Mouse (Mus musculus) liver, adult 2 months (tissue): ENCODE results near the gene Sec24a. TPM values are rescaled to one million over a fixed set of nuclear protein-coding genes. Genes with fewer than 3 reads are reported as not detected.
A peak's percentile ranks its signal among the peaks of the same experiment; 100 is the strongest.
"Not testable (repeated sequence)": the region's sequence is repeated elsewhere in the genome, so short reads cannot be mapped to it uniquely, and the experiment has no call there.

Experiments
- DNase-seq: peaks from one replicate; pipeline ENCODE4 v3.0.0-alpha.2; 2011; ENCODE audit warnings: low read depth, low spot score; ENCODE audit errors: extremely low read depth
- H3K27ac ChIP-seq: fragments of 200-500 bp; replicated peaks from 2 replicates; pipeline ENCODE4 v1.5.1; 2012; ENCODE audit warnings: low read depth, mild to moderate bottlenecking, control low read depth, inconsistent platforms, low read length; ENCODE audit not compliant: insufficient read depth
- H3K27me3 ChIP-seq: fragments of 200-500 bp; 2 replicates; pipeline ENCODE4 v1.6.1; 2012; ENCODE audit warnings: mild to moderate bottlenecking, moderate library complexity, low read length, inconsistent platforms; ENCODE audit not compliant: control insufficient read depth, insufficient read depth
- H3K36me3 ChIP-seq: fragments of 200-500 bp; 2 replicates; pipeline ENCODE4 v1.6.1; 2012; ENCODE audit warnings: low read length, inconsistent platforms; ENCODE audit not compliant: control insufficient read depth, insufficient read depth
- H3K4me1 ChIP-seq: fragments of 200-500 bp; 2 replicates; pipeline ENCODE4 v1.6.1; 2011; ENCODE audit warnings: low read length; ENCODE audit not compliant: control insufficient read depth, insufficient read depth
- H3K4me3 ChIP-seq: fragments of 200-500 bp; 2 replicates; pipeline ENCODE4 v1.5.1; 2011; ENCODE audit warnings: low read depth, mild to moderate bottlenecking, control low read depth, low read length, moderate library complexity; ENCODE audit not compliant: insufficient read depth
- H3K79me2 ChIP-seq: fragments of 200-500 bp; 2 replicates; pipeline ENCODE4 v1.6.1; 2012; ENCODE audit warnings: inconsistent platforms, mild to moderate bottlenecking, low read length, moderate library complexity; ENCODE audit not compliant: control insufficient read depth, insufficient read depth
- H3K9ac ChIP-seq: fragments of 200-500 bp; 2 replicates; pipeline ENCODE4 v1.6.1; 2012; ENCODE audit warnings: low read depth, mild to moderate bottlenecking, control low read depth, inconsistent platforms, low read length
- CTCF ChIP-seq: fragments of 200-500 bp; IDR thresholded peaks from 2 replicates; pipeline ENCODE4 v1.5.1; 2011; ENCODE audit warnings: low read depth, low read length, control low read depth
- POLR2A ChIP-seq: fragments of 200-500 bp; IDR thresholded peaks from 2 replicates; pipeline ENCODE4 v1.6.1; 2011; ENCODE audit warnings: low read length, control low read depth; ENCODE audit not compliant: insufficient read depth; ENCODE audit errors: extremely low read depth
- WGBS: fragments of 180-500 bp; shearing (Covaris S2); methylation state at CpG from one replicate; pipeline ENCODE4 v1.1.7; 2018; 5-methylcytosine and 5-hydroxymethylcytosine counted together
- polyA plus RNA-seq: library from polyadenylated mRNA; depleted of rRNA; stranded (reverse); fragments of >200 nt; gene quantifications from 2 replicates; pipeline ENCODE4 v1.2.3, GENCODE M21; 2012
- total RNA-seq: library from RNA; depleted of rRNA; stranded (reverse); fragments of >200 nt; gene quantifications from 2 replicates; pipeline ENCODE4 v1.2.3, GENCODE M21; 2014

Sec24a gene
- total and polyA plus RNA-seq, 2 experiments, result 30.6 to 45.1 TPM

DNA sequence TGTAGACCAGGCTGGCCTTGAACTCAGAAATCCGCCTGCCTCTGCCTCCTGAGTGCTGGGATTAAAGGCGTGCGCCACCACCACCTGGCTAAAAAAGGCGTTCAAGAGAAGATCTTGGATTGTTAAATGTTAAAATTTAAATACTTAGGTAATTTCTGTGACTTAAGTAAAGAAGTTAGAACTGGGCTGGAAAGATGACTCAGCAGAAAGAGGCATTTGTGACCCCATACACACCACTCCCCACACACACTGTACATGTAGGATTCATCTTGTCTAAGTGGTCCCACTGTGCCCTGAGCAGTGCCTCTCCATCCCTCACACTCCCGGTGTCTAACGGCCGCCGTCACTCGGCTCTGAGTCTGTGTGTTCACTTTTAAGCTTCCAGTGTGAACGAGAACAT, 57.0 kb downstream of the Sec24a start:
- TF ChIP-seq CTCF (no peak), POLR2A (no peak)
- WGBS, result 95% methylated on average over 10 of the region's 10 CpGs
- no peaks in the 10 kb centered on the region for H3K79me2 ChIP-seq

DNA sequence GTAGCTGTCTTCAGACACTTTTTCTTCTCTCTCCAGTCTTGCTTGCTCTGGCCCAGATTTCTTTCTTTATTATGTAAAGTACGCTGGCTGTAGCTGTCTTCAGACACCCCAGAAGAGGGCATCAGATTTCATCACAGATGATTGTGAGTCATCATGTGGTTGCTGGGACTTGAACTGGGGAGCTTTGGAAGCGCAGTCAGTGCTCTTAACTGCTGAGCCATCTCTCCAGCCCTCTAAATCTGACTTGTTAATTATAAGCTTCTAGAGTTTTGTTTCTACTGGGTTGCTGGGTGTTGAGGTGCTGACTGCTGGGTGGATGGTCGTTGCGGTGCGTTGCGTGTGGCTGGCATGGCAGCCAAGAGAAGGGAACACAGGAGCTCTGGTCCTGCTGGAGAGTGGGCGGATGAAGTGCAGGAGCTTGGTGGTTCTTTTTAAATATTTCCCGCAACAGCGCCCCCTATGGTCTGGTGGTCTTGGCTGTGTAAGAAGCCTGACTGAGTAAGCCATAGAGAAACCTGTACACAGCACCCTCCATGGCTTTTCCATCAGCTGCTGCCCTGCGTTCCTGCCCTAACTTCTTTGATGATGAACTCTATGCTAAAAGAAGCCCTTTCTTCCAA, 59.9 kb downstream of the Sec24a start:
- TF ChIP-seq CTCF (peak; percentile 38), POLR2A (no peak)
- no peak overlapping the region for H3K4me3 ChIP-seq
- DNase-seq, result no peak

More for the DNA sequence above, 57.0 kb downstream of the Sec24a start:
- H3K36me3 ChIP-seq, result peaks cover 75% of the 10 kb centered on the region
- H3K4me1 ChIP-seq, result no peaks in the 10 kb centered on the region
- H3K27me3 ChIP-seq, result no peaks in the 10 kb centered on the region
- H3K27ac ChIP-seq, result no peak overlapping the region
- no peak overlapping the region for H3K9ac ChIP-seq
- no peak overlapping the region for H3K4me3 ChIP-seq
- DNase-seq, result no peak

DNA sequence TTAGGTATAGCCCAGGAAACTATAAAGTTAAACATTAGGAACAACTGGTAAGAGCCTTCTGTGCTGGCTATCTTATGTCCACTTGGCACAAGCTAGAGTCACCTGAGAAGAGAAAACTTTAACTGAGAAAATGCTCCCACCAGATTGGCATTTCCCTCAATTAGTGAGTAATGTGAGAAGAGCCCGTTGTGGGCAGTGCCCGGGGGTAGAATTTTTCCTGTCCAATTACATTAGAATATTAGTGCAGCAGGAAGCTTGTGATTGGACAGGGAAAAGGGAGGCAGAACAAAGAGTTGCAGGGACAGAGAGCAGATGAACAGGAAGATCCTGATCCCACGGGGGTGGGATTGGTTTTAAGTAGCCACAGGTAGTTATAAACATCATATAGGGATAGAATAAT, 60.6 kb downstream of the Sec24a start:
- Histone ChIP-seq H3K36me3 (peaks cover 83% of the 10 kb centered on the region), H3K27ac (no peak overlapping the region), H3K4me1 (no peaks in the 10 kb centered on the region), H3K4me3 (no peak overlapping the region), H3K9ac (no peak overlapping the region), H3K27me3 (no peaks in the 10 kb centered on the region), H3K79me2 (no peaks in the 10 kb centered on the region)
- no peak for TF ChIP-seq CTCF
- TF ChIP-seq POLR2A, result no peak
- DNase-seq, result no peak
- WGBS, result 88% methylated on average over 3 of the region's 3 CpGs

More for the DNA sequence above, 59.9 kb downstream of the Sec24a start:
- Histone ChIP-seq H3K27me3 (no peaks in the 10 kb centered on the region), H3K27ac (no peak overlapping the region), H3K4me1 (no peaks in the 10 kb centered on the region), H3K79me2 (no peaks in the 10 kb centered on the region), H3K36me3 (peaks cover 80% of the 10 kb centered on the region), H3K9ac (no peak overlapping the region)
- WGBS, result 86% methylated on average over 10 of the region's 10 CpGs

DNA sequence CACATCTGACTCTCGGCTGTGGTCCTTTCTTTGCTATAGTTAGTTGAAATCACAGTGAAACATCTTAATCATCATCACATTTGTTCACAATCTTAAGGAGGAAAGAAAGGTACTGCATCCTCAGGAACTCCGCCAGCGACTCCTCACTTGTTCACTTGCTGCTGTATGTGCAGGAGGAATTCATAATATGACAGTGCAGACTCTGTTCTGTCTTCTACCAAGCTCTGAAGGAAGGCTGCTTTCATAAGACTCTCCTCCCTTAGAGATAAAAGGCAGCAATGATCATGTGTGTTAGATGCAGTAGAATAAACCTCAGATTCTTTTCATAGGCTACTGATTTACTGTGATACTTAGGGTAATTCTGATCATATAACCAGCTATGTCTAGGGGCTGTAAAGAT, 68.5 kb downstream of the Sec24a start:
- peaks cover 60% of the 10 kb centered on the region for H3K36me3 ChIP-seq
- 95% methylated on average over 3 of the region's 3 CpGs for WGBS

DNA sequence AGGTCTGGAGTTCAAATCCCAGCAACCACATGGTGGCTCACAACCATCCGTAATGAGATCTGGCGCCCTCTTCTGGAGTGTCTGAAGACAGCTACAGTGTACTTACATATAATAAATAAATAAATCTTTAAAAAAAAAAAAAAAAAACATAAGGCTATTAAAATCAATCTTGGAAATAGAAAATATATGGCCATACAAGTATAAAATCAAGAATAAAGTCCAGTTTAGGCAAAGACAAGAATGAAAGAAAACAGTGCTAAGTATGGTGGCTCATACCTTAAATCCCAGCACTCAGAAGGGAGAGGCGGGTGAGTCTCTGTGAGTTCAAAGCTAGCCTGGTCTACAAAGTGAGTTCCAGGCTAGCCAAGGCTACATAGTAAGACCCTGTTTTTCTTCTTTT, 72.8 kb downstream of the Sec24a start:
- H3K27me3 ChIP-seq, H3K9ac ChIP-seq, DNase-seq, H3K79me2 ChIP-seq, H3K4me3 ChIP-seq, H3K4me1 ChIP-seq, H3K27ac ChIP-seq: not testable (repeated sequence)
- peaks cover 24% of the 10 kb centered on the region for H3K36me3 ChIP-seq
- 100% methylated on average over 3 of the region's 3 CpGs for WGBS

More for the DNA sequence above, 68.5 kb downstream of the Sec24a start:
- Histone ChIP-seq H3K4me1 (peaks cover 3% of the 10 kb centered on the region; the same call in 1 of the 2 replicates), H3K9ac (no peak overlapping the region), H3K27ac (no peak overlapping the region), H3K27me3 (no peaks in the 10 kb centered on the region), H3K4me3 (no peak overlapping the region), H3K79me2 (no peaks in the 10 kb centered on the region)
- DNase-seq, result no peak
- TF ChIP-seq CTCF (no peak), POLR2A (no peak)

DNA sequence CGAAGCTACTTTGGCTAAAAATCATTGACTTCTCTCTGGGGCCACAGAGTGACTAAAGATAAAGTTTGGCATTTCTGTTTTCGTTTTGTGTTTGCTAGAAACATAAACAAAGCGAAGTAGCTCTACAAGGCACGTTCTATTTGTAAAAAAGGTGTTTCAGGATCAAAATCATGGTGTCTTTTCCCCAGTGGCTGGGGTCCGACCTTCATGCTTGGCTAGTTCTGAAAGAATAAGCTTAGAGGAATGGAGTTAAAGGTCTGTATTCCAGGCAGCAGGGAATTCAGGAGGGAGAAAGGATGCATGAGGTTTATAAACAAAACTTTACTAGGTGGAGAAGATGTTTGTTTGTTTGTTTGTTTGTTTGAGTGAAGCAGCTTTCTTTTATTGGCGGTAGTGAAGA, 74.1 kb downstream of the Sec24a start:
- TF ChIP-seq POLR2A (no peak), CTCF (no peak)
- H3K9ac ChIP-seq, result no peak overlapping the region
- no peaks in the 10 kb centered on the region; the same call in 1 of the 2 replicates for H3K79me2 ChIP-seq
- peak overlapping the region; percentile 17; the same call in 1 of the 2 replicates for H3K4me3 ChIP-seq
- H3K27me3 ChIP-seq, result no peaks in the 10 kb centered on the region
- no peak for DNase-seq
- WGBS, result 23% methylated on average over 6 of the region's 6 CpGs
- peaks cover 6% of the 10 kb centered on the region for H3K4me1 ChIP-seq
- H3K27ac ChIP-seq, result no peak overlapping the region
- peaks cover 16% of the 10 kb centered on the region; the same call in 1 of the 2 replicates for H3K36me3 ChIP-seq
